In the genomic region with DNA sequence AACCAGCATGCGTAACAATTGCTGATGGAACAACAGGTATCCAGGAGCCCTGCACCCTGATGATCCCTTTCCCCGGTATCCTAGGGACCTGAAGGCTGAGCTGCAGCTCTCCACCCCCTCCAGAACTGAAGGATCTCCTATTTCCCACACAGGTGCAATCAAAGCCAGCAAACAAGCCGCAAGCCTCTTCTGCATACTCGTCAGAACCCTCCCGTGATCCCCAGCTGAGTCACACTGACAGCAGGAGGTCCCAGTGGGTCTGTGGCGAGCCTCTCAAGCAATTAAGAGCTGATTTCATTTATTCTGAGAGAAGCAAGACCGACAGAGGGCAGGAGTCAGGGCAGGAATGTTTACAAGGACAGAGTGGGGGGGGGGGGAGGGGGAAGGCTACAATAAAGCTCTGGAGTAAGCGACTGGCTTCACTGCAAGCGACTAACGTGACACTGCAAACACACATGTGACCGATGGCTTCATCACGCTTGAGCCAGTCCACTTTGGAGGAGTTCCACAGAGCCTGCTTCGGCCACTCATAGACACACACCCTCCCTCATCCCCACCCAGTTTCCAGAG, we compare ENCODE assay signal across 8 mouse cellular contexts. TPM values are rescaled to one million over a fixed set of nuclear protein-coding genes. Genes with fewer than 3 reads are reported as not detected.
DNase-seq lines count a peak whose midpoint lies in the region; ATAC-seq and TF ChIP-seq lines count a peak whose summit lies in the region.

No protein-coding gene starts in this region.

- peaks cover 10% of the 10 kb centered on the region for H3K4me1 ChIP-seq in forebrain, embryonic 13.5 days
- H3K4me1 ChIP-seq in intestine, embryonic 15.5 days (replicated peaks): peaks cover 10% of the 10 kb centered on the region; the same call in 1 of the 2 replicates
- no peaks in the 10 kb centered on the region for H3K4me1 ChIP-seq in liver, embryonic 16.5 days (ENCODE audit: control insufficient read depth, low read depth, low read length)

- H3K4me3 ChIP-seq in gastrocnemius, adult 2 months: peak overlapping the region; percentile 43
- no peak overlapping the region for H3K4me3 ChIP-seq in forebrain, embryonic 13.5 days
- H3K4me3 ChIP-seq in intestine, embryonic 15.5 days (replicated peaks): no peak overlapping the region
- no peak overlapping the region for H3K4me3 ChIP-seq in liver, embryonic 16.5 days (ENCODE audit: low read depth, low read length)

- H3K27ac ChIP-seq in gastrocnemius, adult 2 months: peak overlapping the region; percentile 75
- H3K27ac ChIP-seq in forebrain, embryonic 13.5 days: no peak overlapping the region
- no peak overlapping the region for H3K27ac ChIP-seq in intestine, embryonic 15.5 days
- H3K27ac ChIP-seq in liver, embryonic 16.5 days (ENCODE audit: low read length): peak overlapping the region; percentile 37; the same call in 1 of the 2 replicates

- no peaks in the 10 kb centered on the region for H3K9me3 ChIP-seq in forebrain, embryonic 13.5 days (replicated peaks)
- H3K9me3 ChIP-seq in intestine, embryonic 15.5 days: no peaks in the 10 kb centered on the region
- H3K9me3 ChIP-seq in liver, embryonic 16.5 days (replicated peaks; ENCODE audit: control insufficient read depth, low read length): no peaks in the 10 kb centered on the region

- no peaks in the 10 kb centered on the region for H3K36me3 ChIP-seq in forebrain, embryonic 13.5 days (ENCODE audit: poor library complexity, severe bottlenecking)
- no peaks in the 10 kb centered on the region for H3K36me3 ChIP-seq in intestine, embryonic 15.5 days
- no peaks in the 10 kb centered on the region for H3K36me3 ChIP-seq in liver, embryonic 16.5 days (ENCODE audit: control insufficient read depth, insufficient read depth)

- DNase-seq in gastrocnemius, adult 2 months: peak; percentile 59
- no peak for DNase-seq in gastrocnemius, postnatal 10 days
- DNase-seq in retina, embryonic 14.5 days (ENCODE audit: low spot score): peak; percentile 57
- no peak for DNase-seq in spleen, adult 18-20 months
- DNase-seq in layer of hippocampus, adult 11-12 months (ENCODE audit: low spot score): no peak

- TF ChIP-seq CTCF in gastrocnemius, adult 2 months (IDR thresholded peaks at IDR 0.05): peak; percentile 14; the same call in 1 of the 2 replicates

- H3K4me2 ChIP-seq in forebrain, embryonic 13.5 days: peak overlapping the region; percentile 48
- H3K4me2 ChIP-seq in intestine, embryonic 15.5 days (replicated peaks): peak overlapping the region; percentile 50
- peak overlapping the region; percentile 17; the same call in 1 of the 2 replicates for H3K4me2 ChIP-seq in liver, embryonic 16.5 days (ENCODE audit: low read depth, low read length)

- H3K27me3 ChIP-seq in forebrain, embryonic 13.5 days: no peaks in the 10 kb centered on the region
- H3K27me3 ChIP-seq in intestine, embryonic 15.5 days (replicated peaks): no peaks in the 10 kb centered on the region
- H3K27me3 ChIP-seq in liver, embryonic 16.5 days (ENCODE audit: control insufficient read depth, insufficient read depth, low read depth, low read length): no peaks in the 10 kb centered on the region

- H3K9ac ChIP-seq in forebrain, embryonic 13.5 days: no peak overlapping the region
- H3K9ac ChIP-seq in intestine, embryonic 15.5 days: no peak overlapping the region
- no peak overlapping the region for H3K9ac ChIP-seq in liver, embryonic 16.5 days (ENCODE audit: low read depth, low read length)

- ATAC-seq in forebrain, embryonic 13.5 days: peak; percentile 69
- ATAC-seq in intestine, embryonic 15.5 days: peak; percentile 74
- peak; percentile 79 for ATAC-seq in liver, embryonic 16.5 days (ENCODE audit: low read depth)

- 8% methylated on average over 13 of the region's 13 CpGs for WGBS in forebrain, embryonic 13.5 days
- WGBS in intestine, embryonic 15.5 days: 6% methylated on average over 13 of the region's 13 CpGs
- WGBS in liver, embryonic 16.5 days (ENCODE audit: insufficient replicate concordance): 23% methylated on average over 13 of the region's 13 CpGs

- intact Hi-C loops in gastrocnemius, adult 2 months (cut with DNase I): no loop called here

RNA-seq across cellular contexts. Expression of a gene that starts 29.1 kb away (rescaled TPM):
- total RNA-seq in gastrocnemius, adult 2 months (2021): 10 to 100 TPM; 37.7 to 60.5 TPM
- total RNA-seq in gastrocnemius, postnatal 10 days (2021): 10 to 100 TPM; 31.3 to 31.8 TPM
- polyA plus RNA-seq in forebrain, embryonic 13.5 days (2015; fragmentation: Nextera tagmentation; extraction: Ambion mirVana): 1.3 and 1.5 TPM in 2 replicates
- 8.5 and 9.4 TPM in 2 replicates for polyA plus RNA-seq in intestine, embryonic 15.5 days (2015; fragmentation: Nextera tagmentation; extraction: Ambion mirVana)
- 8.0 and 8.1 TPM in 2 replicates for polyA plus RNA-seq in liver, embryonic 16.5 days (2015; fragmentation: Nextera tagmentation; extraction: Ambion mirVana)

Comparison
In these comparisons a context has a peak if more than half of its experiments do, and no peak if none do; other contexts are left out.
1. DNase-seq: peak in gastrocnemius, adult 2 months (single experiment) and retina, embryonic 14.5 days (single experiment); none in gastrocnemius, postnatal 10 days (single experiment), spleen, adult 18-20 months (0 of 2) and layer of hippocampus, adult 11-12 months (single experiment).
2. H3K27ac ChIP-seq: peak in gastrocnemius, adult 2 months (single experiment) and liver, embryonic 16.5 days (single experiment); none in forebrain, embryonic 13.5 days (single experiment) and intestine, embryonic 15.5 days (single experiment).
3. Peak in every context shown above with its lines, with median percentiles within 50 percentile points of each other: ATAC-seq and H3K4me2 ChIP-seq.